Mouse (Mus musculus): Measurements from ENCODE around the gene Dok4.
A peak's percentile ranks its signal among the peaks of the same experiment; 100 is the strongest.

DNA sequence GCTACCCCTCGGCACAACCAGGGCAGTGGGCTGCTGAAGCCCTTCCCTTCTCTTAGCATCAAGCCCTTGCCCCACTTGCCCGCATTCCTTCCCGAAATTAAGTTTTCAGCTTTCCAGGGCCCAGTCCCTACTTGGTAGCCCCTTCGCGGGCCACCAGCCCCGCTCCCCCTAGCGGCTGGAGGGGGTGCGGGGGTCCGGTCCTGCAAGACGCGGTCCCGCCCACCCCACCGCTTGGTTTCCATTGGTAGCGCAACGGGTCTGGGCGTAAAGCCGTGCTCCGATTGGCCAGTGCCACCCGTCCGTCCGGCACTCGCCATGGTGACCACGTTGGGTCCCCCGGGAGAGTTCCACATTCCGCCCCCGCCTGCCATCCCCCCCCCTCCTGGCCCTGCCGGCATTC, 41.2 kb upstream of the Dok4 start:
- peak; percentile 81 for TF ChIP-seq CTCF (IDR thresholded peaks at IDR 0.05)
- no peak for TF ChIP-seq EP300 (IDR thresholded peaks at IDR 0.05)
